Mouse (Mus musculus): ENCODE measurements around the gene Gm45062. TPM values are rescaled to one million over a fixed set of nuclear protein-coding genes. Genes with fewer than 3 reads are reported as not detected.

Gm45062 gene
- polyA plus RNA-seq, 1 experiment from 2014 or later = 9.1 TPM

DNA sequence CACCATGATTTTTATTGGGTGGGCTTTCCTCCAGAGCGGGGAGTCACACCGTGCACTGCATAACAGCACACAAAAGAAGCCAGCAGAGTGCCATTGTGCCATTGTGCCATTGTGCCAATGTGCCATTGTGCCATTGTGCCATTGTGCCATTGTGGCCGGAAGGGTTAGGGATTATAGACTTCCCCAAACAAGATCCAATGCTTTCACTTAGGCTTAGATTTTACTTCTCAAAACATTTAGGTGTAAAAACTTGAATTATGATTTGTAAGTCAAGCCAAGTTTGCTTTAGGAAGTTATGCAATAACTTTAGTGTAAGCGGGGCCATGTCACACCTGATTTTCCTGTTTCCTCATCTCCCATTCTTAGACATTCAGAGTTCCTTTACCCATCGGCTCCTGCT lies 156.6 kb downstream of the Gm45062 start:
- no peaks in the 10 kb centered on the region for H3K36me3 ChIP-seq
- no peaks in the 10 kb centered on the region for H3K9me3 ChIP-seq
- no peak overlapping the region for H3K27ac ChIP-seq
- no peak overlapping the region for H3K4me3 ChIP-seq
- DNase-seq (ENCODE audit: low spot score) = no peak
- H3K27me3 ChIP-seq (ENCODE audit: insufficient read depth, poor library complexity, severe bottlenecking) = no peaks in the 10 kb centered on the region
- peaks cover 9% of the 10 kb centered on the region for H3K4me1 ChIP-seq
- WGBS = 93% methylated on average over 5 of the region's 5 CpGs

GRCm38 (mm10) chr6:8416802-8417569 lies 157.7 kb downstream of the Gm45062 start:
- Histone ChIP-seq H3K27ac (no peak overlapping the region), H3K27me3 (ENCODE audit: insufficient read depth, poor library complexity, severe bottlenecking) (no peaks in the 10 kb centered on the region), H3K4me3 (no peak overlapping the region), H3K9me3 (no peaks in the 10 kb centered on the region), H3K4me1 (peaks cover 19% of the 10 kb centered on the region), H3K36me3 (no peaks in the 10 kb centered on the region)
- 74% methylated on average over 8 of the region's 8 CpGs for WGBS
- DNase-seq (ENCODE audit: low spot score) = no peak

GRCm38 (mm10) chr6:8419485-8420186 lies 160.4 kb downstream of the Gm45062 start:
- Histone ChIP-seq H3K9me3 (no peaks in the 10 kb centered on the region), H3K27ac (no peak overlapping the region), H3K27me3 (ENCODE audit: insufficient read depth, poor library complexity, severe bottlenecking) (no peaks in the 10 kb centered on the region), H3K4me3 (no peak overlapping the region), H3K36me3 (no peaks in the 10 kb centered on the region), H3K4me1 (peaks cover 30% of the 10 kb centered on the region)
- WGBS = 62% methylated on average over 4 of the region's 4 CpGs
- no peak for DNase-seq (ENCODE audit: low spot score)

DNA sequence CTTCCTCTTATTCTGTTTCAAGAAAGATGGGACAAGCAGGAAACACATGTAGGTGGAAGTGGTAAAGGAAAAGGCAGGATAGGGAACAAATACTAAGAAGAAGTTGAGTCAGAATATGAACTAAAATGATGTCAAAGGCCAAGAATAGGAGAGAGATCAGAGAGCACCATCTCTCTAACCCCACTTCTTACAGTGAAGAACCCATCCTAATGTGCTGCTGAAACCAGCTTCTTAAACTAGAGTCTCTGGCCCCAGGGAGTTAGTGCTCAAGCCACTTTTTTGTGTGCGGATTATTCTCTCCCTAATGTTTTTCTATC lies 160.9 kb downstream of the Gm45062 start:
- no peaks in the 10 kb centered on the region for H3K27me3 ChIP-seq (ENCODE audit: insufficient read depth, poor library complexity, severe bottlenecking)
- no peaks in the 10 kb centered on the region for H3K9me3 ChIP-seq
- no peak for DNase-seq (ENCODE audit: low spot score)
- H3K4me3 ChIP-seq = no peak overlapping the region
- no peaks in the 10 kb centered on the region for H3K36me3 ChIP-seq
- 91% methylated on average over 1 of the region's 1 CpGs for WGBS
- H3K4me1 ChIP-seq = peaks cover 30% of the 10 kb centered on the region
- H3K27ac ChIP-seq = no peak overlapping the region

DNA sequence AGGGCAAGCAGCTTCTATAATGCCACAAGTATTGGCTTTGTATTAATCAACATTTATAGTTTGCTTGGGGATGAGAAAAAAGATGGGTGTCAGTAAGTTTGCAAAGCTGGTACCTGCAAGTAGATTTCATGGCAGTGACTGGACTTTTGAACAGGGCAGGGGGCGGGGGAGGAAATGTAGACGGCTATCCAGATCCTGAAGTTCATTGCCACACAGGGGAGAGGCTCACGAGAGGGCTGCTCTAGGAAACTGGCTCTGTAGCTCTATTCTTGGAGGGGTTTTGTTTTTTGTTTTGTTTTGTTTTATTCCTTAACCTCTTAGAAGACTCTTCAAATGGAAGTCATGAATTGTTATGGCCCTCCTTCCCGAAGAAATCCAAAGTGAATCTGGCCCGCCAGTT lies 162.2 kb downstream of the Gm45062 start:
- H3K4me1 ChIP-seq = peaks cover 41% of the 10 kb centered on the region
- no peak overlapping the region for H3K4me3 ChIP-seq
- H3K36me3 ChIP-seq = no peaks in the 10 kb centered on the region
- H3K27ac ChIP-seq = peak overlapping the region; percentile 52; the same call in 1 of the 2 replicates
- no peaks in the 10 kb centered on the region for H3K9me3 ChIP-seq
- 71% methylated on average over 5 of the region's 5 CpGs for WGBS
- DNase-seq (ENCODE audit: low spot score) = no peak
- no peaks in the 10 kb centered on the region for H3K27me3 ChIP-seq (ENCODE audit: insufficient read depth, poor library complexity, severe bottlenecking)

- Histone ChIP-seq H3K9me3 (no peaks in the 10 kb centered on the region), H3K36me3 (no peaks in the 10 kb centered on the region), H3K4me3 (no peak overlapping the region), H3K27ac (no peak overlapping the region), H3K4me1 (peaks cover 43% of the 10 kb centered on the region), H3K27me3 (ENCODE audit: insufficient read depth, poor library complexity, severe bottlenecking) (no peaks in the 10 kb centered on the region)
- no peak for DNase-seq (ENCODE audit: low spot score)
- 82% methylated on average over 10 of the region's 10 CpGs for WGBS
Measured at GRCm38 (mm10) chr6:8421959-8422581, 162.8 kb downstream of the Gm45062 start.

DNA sequence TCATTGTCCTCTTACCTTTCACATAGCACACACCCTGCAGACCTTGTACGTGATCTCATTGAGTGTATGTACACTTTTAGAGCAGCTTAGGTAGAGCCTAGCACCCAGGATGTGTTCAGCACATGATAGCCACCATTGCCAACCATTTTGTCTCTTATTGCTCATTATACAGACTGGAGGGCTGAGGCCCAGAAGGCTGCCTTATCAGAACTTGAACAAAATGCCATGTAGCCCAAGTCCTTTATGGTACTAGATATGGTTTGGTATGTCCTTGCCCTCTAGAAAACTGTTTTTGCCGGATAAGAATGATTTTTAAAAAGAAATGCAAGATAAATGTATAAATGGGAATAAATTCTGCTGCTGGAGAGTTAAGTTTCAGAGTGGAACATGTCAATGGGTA lies 163.9 kb downstream of the Gm45062 start:
- no peak for DNase-seq (ENCODE audit: low spot score)
- H3K27ac ChIP-seq = no peak overlapping the region
- H3K9me3 ChIP-seq = no peaks in the 10 kb centered on the region
- peaks cover 43% of the 10 kb centered on the region for H3K4me1 ChIP-seq
- 86% methylated on average over 2 of the region's 2 CpGs for WGBS
- H3K36me3 ChIP-seq = no peaks in the 10 kb centered on the region
- H3K4me3 ChIP-seq = no peak overlapping the region
- no peaks in the 10 kb centered on the region for H3K27me3 ChIP-seq (ENCODE audit: insufficient read depth, poor library complexity, severe bottlenecking)

- Histone ChIP-seq H3K27me3 (ENCODE audit: insufficient read depth, poor library complexity, severe bottlenecking) (no peaks in the 10 kb centered on the region), H3K36me3 (no peaks in the 10 kb centered on the region), H3K4me1 (peaks cover 20% of the 10 kb centered on the region), H3K4me3 (no peak overlapping the region), H3K27ac (no peak overlapping the region), H3K9me3 (no peaks in the 10 kb centered on the region)
- WGBS = 67% methylated on average over 5 of the region's 5 CpGs
- DNase-seq (ENCODE audit: low spot score) = no peak
Measured at GRCm38 (mm10) chr6:8427692-8428091, 168.4 kb downstream of the Gm45062 start.

- peaks cover 12% of the 10 kb centered on the region for H3K4me1 ChIP-seq
- no peak for DNase-seq (ENCODE audit: low spot score)
- no peak overlapping the region for H3K27ac ChIP-seq
- no peaks in the 10 kb centered on the region for H3K36me3 ChIP-seq
- H3K9me3 ChIP-seq = no peaks in the 10 kb centered on the region
- 78% methylated on average over 9 of the region's 9 CpGs for WGBS
- no peaks in the 10 kb centered on the region for H3K27me3 ChIP-seq (ENCODE audit: insufficient read depth, poor library complexity, severe bottlenecking)
- H3K4me3 ChIP-seq = no peak overlapping the region
Measured at GRCm38 (mm10) chr6:8430610-8431234, 171.5 kb downstream of the Gm45062 start.

GRCm38 (mm10) chr6:8433179-8433578 lies 173.9 kb downstream of the Gm45062 start:
- DNase-seq (ENCODE audit: low spot score) = no peak
- peaks cover 3% of the 10 kb centered on the region; the same call in 1 of the 2 replicates for H3K4me1 ChIP-seq
- H3K27ac ChIP-seq = no peak overlapping the region
- 87% methylated on average over 9 of the region's 9 CpGs for WGBS
- no peak overlapping the region for H3K4me3 ChIP-seq
- no peaks in the 10 kb centered on the region for H3K9me3 ChIP-seq
- H3K36me3 ChIP-seq = no peaks in the 10 kb centered on the region
- no peaks in the 10 kb centered on the region for H3K27me3 ChIP-seq (ENCODE audit: insufficient read depth, poor library complexity, severe bottlenecking)

GRCm38 (mm10) chr6:8437937-8438336 lies 178.7 kb downstream of the Gm45062 start:
- 85% methylated on average over 3 of the region's 3 CpGs for WGBS
- no peaks in the 10 kb centered on the region for H3K4me1 ChIP-seq
- H3K27ac ChIP-seq = no peak overlapping the region
- H3K27me3 ChIP-seq (ENCODE audit: insufficient read depth, poor library complexity, severe bottlenecking) = no peaks in the 10 kb centered on the region
- no peak overlapping the region for H3K4me3 ChIP-seq
- DNase-seq (ENCODE audit: low spot score) = no peak
- no peaks in the 10 kb centered on the region for H3K36me3 ChIP-seq
- H3K9me3 ChIP-seq = no peaks in the 10 kb centered on the region

GRCm38 (mm10) chr6:8441814-8442213 lies 182.6 kb downstream of the Gm45062 start:
- H3K4me3 ChIP-seq = no peak overlapping the region
- H3K27me3 ChIP-seq (ENCODE audit: insufficient read depth, poor library complexity, severe bottlenecking) = no peaks in the 10 kb centered on the region
- no peaks in the 10 kb centered on the region for H3K9me3 ChIP-seq
- H3K4me1 ChIP-seq = peaks cover 5% of the 10 kb centered on the region; the same call in 1 of the 2 replicates
- no peak for DNase-seq (ENCODE audit: low spot score)
- 88% methylated on average over 3 of the region's 3 CpGs for WGBS
- no peaks in the 10 kb centered on the region for H3K36me3 ChIP-seq
- H3K27ac ChIP-seq = no peak overlapping the region

GRCm38 (mm10) chr6:8446786-8447185 lies 187.5 kb downstream of the Gm45062 start:
- no peaks in the 10 kb centered on the region for H3K27me3 ChIP-seq (ENCODE audit: insufficient read depth, poor library complexity, severe bottlenecking)
- DNase-seq (ENCODE audit: low spot score) = peak; percentile 79
- H3K9me3 ChIP-seq = no peaks in the 10 kb centered on the region
- H3K36me3 ChIP-seq = no peaks in the 10 kb centered on the region
- H3K4me1 ChIP-seq = peaks cover 12% of the 10 kb centered on the region; the same call in 1 of the 2 replicates
- peak overlapping the region; percentile 70 for H3K27ac ChIP-seq
- 27% methylated on average over 5 of the region's 5 CpGs for WGBS
- H3K4me3 ChIP-seq = 0 out of 2 replicates have a peak overlapping the region, but pooled peaks have one; percentile 22

All from heart, embryonic 10.5 days (tissue).